Mouse (Mus musculus) midbrain, embryonic 14.5 days (tissue): ENCODE data around the gene Macrod2. TPM values are rescaled to one million over a fixed set of nuclear protein-coding genes. Genes with fewer than 3 reads are reported as not detected.

Source experiments
- ATAC-seq: fragments of 200-750 bp; cut with Nextera tagmentation; 2 replicates; pipeline ENCODE4 v1.8.0; 2017; ENCODE audit warnings: moderate number of reproducible peaks, moderate library complexity; ENCODE audit not compliant: low FRiP score, low TSS enrichment
- DNase-seq: peaks from one replicate; pipeline ENCODE4 v3.0.0-alpha.2; 2015
- H3K27ac ChIP-seq: fragments of 300-500 bp; sonication (generic); replicated peaks from 2 replicates; pipeline ENCODE4 v1.5.1; 2014; ENCODE audit warnings: mild to moderate bottlenecking, low read depth, low read length, moderate library complexity
- H3K27me3 ChIP-seq: fragments of 300-500 bp; sonication (generic); 2 replicates; pipeline ENCODE4 v1.6.1; 2014; ENCODE audit warnings: low read length, control low read depth, mixed read lengths; ENCODE audit not compliant: control insufficient read depth, insufficient read depth
- H3K36me3 ChIP-seq: fragments of 300-500 bp; sonication (generic); 2 replicates; pipeline ENCODE4 v1.6.1; 2014; ENCODE audit warnings: low read length, control low read depth; ENCODE audit not compliant: control insufficient read depth, insufficient read depth
- H3K4me1 ChIP-seq: fragments of 300-500 bp; sonication (generic); 2 replicates; pipeline ENCODE4 v1.6.1; 2014; ENCODE audit warnings: mild to moderate bottlenecking, antibody characterized with exemption, low read length, control low read depth; ENCODE audit not compliant: control insufficient read depth, insufficient read depth
- H3K4me2 ChIP-seq: fragments of 300-500 bp; sonication (generic); 2 replicates; pipeline ENCODE4 v1.6.1; 2014; ENCODE audit warnings: mild to moderate bottlenecking, low read length, moderate library complexity
- H3K4me3 ChIP-seq: fragments of 300-500 bp; sonication (generic); replicated peaks from 2 replicates; pipeline ENCODE4 v1.5.1; 2014; ENCODE audit warnings: low read depth, low read length
- H3K9ac ChIP-seq: fragments of 300-500 bp; sonication (generic); replicated peaks from 2 replicates; pipeline ENCODE4 v1.6.1; 2014; ENCODE audit warnings: mild to moderate bottlenecking, low read length, moderate library complexity
- H3K9me3 ChIP-seq: fragments of 300-500 bp; sonication (generic); 2 replicates; pipeline ENCODE4 v1.6.1; 2016; ENCODE audit warnings: low read length, control low read depth, mixed read lengths; ENCODE audit not compliant: control insufficient read depth
- WGBS: fragments of 180-500 bp; shearing (Covaris S2); extraction: QIAGEN DNeasy Blood & Tissue Kit; methylation state at CpG from one replicate; pipeline ENCODE4 v1.1.7; 2014; 5-methylcytosine and 5-hydroxymethylcytosine counted together
- polyA plus RNA-seq: library from polyadenylated mRNA; unstranded; fragments of >200 nt; fragmentation: Nextera tagmentation; extraction: Ambion mirVana; gene quantifications from 2 replicates; pipeline ENCODE4 v1.2.1, GENCODE M21; 2014

Gene Macrod2
- polyA plus RNA-seq, 1 experiment from 2014 or later: 61.4 TPM

DNA sequence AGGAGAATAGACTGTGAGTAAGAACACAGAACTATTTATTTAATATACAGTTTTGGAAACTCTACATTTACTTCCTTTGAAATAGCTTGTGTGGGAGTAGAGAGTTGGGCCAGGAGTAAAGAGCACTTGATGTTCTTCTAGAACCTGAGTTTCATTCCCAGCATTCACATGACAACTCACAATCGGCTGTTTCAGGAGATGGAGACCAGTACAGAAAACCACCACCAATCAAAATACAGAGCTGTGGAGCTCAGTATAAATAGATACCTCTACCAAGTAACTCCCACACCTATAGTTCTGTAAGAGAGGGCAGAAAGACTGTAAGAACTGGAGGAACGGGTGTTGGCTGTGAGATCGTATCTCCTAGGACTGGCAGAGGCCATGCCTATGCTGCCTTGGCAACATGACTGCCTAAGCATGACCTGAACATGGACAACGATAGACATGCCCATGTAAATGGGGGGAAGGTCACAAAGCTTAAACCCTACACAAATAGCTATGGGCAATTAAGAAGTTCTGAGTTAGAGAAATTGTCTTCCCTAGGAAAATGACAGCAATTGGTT is 379.8 kb downstream of the Macrod2 start:
- no peak for ATAC-seq
- Histone ChIP-seq H3K9me3 (no peaks in the 10 kb centered on the region), H3K4me3 (no peak overlapping the region), H3K4me1 (no peaks in the 10 kb centered on the region), H3K36me3 (no peaks in the 10 kb centered on the region), H3K27ac (no peak overlapping the region), H3K27me3 (no peaks in the 10 kb centered on the region), H3K4me2 (no peak overlapping the region), H3K9ac (no peak overlapping the region)
- no peak for DNase-seq
- 87% methylated on average over 4 of the region's 4 CpGs for WGBS

DNA sequence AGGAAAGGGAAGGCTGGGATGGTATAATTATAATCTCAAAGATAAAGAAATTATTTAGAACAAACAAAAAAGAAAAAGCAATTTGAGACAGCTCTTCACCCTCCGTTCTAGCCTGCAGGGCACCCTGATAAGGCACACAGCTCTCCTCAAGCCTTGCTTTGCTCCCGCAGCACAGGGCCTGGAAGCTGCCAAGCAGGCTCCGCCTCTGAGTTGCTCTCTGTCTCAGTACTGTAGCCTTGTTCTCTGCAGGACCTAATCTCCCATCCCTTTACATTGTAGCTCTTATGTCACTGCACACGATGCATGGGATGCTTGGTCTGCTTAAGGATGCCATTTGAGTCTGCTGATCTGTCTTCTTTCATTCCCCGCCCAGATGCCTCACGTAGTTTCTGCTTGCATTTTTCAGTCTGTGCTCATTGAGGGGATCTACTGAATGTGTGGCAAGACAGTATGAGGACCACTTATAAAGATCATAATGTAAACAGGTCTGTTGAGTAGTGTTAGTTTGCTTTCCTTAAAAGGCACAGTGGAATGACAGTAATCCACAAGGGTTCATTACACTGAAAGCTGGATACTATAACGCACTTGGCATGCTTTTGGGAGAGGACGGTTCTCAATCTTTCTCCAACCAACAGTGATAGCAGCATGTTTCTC is 380.5 kb downstream of the Macrod2 start:
- ATAC-seq (no peak), DNase-seq (no peak)
- Histone ChIP-seq H3K36me3 (no peaks in the 10 kb centered on the region), H3K4me2 (no peak overlapping the region), H3K27me3 (no peaks in the 10 kb centered on the region), H3K4me3 (no peak overlapping the region), H3K27ac (no peak overlapping the region), H3K9me3 (no peaks in the 10 kb centered on the region), H3K4me1 (no peaks in the 10 kb centered on the region), H3K9ac (no peak overlapping the region)
- 68% methylated on average over 8 of the region's 8 CpGs for WGBS

DNA sequence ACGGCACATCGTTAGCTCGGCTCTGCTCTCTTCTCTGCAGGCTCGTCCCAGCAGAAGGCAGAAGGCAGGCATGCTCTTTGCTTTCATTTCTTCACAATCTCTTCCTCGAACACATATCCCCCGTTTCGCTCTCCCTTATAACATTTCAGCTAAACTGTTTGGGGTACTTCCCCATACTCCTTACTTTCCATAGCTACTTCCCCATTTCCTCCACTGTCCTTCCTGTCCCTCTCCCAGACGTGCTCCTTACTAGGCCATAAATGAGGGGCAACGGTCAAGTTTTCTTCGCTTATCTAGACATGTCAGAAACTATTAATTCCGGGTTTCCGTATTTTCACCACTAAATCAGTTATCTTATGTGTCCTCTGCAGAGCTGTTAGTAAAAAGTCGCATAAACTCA is 383.1 kb downstream of the Macrod2 start:
- 93% methylated on average over 13 of the region's 13 CpGs for WGBS
- Histone ChIP-seq H3K4me3 (no peak overlapping the region), H3K9me3 (no peaks in the 10 kb centered on the region), H3K9ac (no peak overlapping the region), H3K36me3 (no peaks in the 10 kb centered on the region), H3K4me1 (no peaks in the 10 kb centered on the region), H3K27me3 (no peaks in the 10 kb centered on the region), H3K27ac (no peak overlapping the region), H3K4me2 (no peak overlapping the region)
- DNase-seq (no peak), ATAC-seq (no peak)

DNA sequence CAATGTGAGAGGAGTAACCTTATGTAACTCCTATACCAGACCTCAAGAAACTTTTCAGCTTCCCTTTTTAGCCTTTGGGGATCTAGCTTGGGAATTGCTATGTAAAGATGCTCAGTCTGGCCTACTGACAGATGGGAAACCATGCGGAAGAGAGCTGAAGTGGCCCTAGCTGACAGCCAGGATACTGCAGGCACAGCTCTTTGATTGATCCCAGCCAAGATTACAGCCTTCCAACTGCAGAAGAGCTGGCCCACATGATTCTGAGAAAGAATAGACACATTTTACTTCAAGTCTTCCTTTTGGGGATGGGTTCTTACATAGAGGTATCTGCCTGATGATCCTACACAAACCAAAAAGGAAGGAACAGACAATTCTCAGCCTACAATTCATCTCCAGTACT is 387.9 kb downstream of the Macrod2 start:
- Histone ChIP-seq H3K4me2 (no peak overlapping the region), H3K9me3 (no peaks in the 10 kb centered on the region), H3K4me1 (no peaks in the 10 kb centered on the region), H3K4me3 (no peak overlapping the region), H3K36me3 (no peaks in the 10 kb centered on the region), H3K9ac (no peak overlapping the region), H3K27me3 (no peaks in the 10 kb centered on the region), H3K27ac (no peak overlapping the region)
- 76% methylated on average over 1 of the region's 1 CpGs for whole genome bisulfite sequencing
- DNase-seq (no peak), ATAC-seq (no peak)

DNA sequence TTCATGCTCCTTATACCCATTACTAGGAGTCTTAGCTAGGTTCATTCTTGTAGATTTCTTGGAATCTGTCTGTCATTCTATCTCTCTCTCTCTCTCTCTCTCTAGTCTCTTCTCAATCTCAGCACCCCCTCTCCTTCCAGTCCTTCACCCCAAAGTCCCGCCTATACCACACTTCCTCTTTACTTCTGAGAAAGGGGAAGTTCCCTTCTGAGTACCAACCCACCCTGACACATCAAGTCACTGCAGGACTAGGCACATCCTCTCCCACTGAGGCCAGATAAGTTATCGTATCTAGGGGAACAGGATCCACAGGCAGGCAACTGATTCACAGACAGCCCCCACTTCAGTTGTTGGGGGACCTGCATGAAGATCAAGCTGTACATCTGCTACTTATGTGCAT is 389.5 kb downstream of the Macrod2 start:
- Histone ChIP-seq H3K9me3 (no peaks in the 10 kb centered on the region), H3K27me3 (no peaks in the 10 kb centered on the region), H3K4me1 (no peaks in the 10 kb centered on the region), H3K4me3 (no peak overlapping the region), H3K36me3 (no peaks in the 10 kb centered on the region), H3K27ac (no peak overlapping the region), H3K9ac (no peak overlapping the region), H3K4me2 (no peak overlapping the region)
- WGBS: 92% methylated on average over 2 of the region's 2 CpGs
- no peak for ATAC-seq
- no peak for DNase-seq

DNA sequence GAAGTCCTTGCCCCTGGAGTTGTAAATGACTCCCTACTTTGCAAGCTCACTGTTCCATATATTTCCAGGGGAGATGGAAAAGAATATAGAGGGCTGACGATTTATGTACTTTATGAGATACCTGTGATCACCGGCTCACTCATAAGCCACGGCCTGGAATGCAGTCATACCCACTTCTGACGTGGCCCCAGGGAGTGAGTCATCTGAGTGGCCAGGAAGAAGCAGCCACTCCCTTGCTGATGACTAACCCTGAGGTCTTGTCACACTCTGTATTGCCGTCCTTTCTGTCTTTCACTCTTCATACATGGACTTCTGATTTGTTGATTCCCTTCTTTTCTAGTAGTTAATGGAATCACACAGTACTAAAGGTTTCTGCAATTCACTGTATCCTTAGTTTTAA is 395.3 kb downstream of the Macrod2 start:
- no peak overlapping the region for H3K27ac ChIP-seq
- no peak for ATAC-seq
- H3K4me2 ChIP-seq: no peak overlapping the region
- H3K36me3 ChIP-seq: no peaks in the 10 kb centered on the region
- WGBS: 81% methylated on average over 5 of the region's 5 CpGs
- H3K4me3 ChIP-seq: no peak overlapping the region
- H3K9me3 ChIP-seq: no peaks in the 10 kb centered on the region
- no peaks in the 10 kb centered on the region for H3K4me1 ChIP-seq
- no peak for DNase-seq
- no peak overlapping the region for H3K9ac ChIP-seq
- no peaks in the 10 kb centered on the region for H3K27me3 ChIP-seq

DNA sequence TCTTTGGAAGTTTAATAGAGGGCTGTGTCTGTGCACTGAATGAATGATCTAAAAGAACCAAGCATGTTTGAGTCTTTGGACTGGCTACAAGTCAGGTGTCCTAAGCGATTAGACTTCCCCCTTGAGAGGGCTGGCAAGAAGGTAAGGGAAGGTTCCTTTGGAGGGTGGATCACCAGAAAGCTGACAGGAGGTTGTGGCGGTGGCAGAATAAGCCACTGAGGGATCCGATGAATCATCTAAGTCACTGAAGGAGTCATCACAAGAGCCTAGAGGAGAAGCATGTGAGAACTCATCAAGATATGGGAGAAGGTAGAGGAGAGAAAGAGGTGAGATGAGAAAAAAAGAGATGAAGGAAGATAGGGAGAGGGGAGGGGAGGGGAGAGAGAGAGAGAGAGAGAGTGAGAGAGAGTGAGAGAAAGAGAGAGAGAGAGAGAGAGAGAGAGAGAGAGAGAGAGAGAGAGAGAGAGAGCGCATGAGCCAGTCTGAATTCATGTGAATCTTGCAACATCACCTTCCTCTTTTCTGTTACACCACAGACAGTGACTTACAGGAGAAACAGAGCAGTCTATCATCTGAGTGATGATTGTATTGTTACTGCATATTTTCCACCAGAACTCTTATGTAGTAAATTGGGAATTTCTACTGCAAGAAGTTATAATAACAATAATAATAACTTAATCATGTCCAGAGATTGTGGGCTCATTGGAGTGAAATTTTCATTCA is 398.9 kb downstream of the Macrod2 start:
- Histone ChIP-seq H3K9ac (no peak overlapping the region), H3K4me1 (no peaks in the 10 kb centered on the region), H3K9me3 (no peaks in the 10 kb centered on the region), H3K4me2 (no peak overlapping the region), H3K27ac (no peak overlapping the region), H3K4me3 (no peak overlapping the region), H3K36me3 (no peaks in the 10 kb centered on the region), H3K27me3 (no peaks in the 10 kb centered on the region)
- DNase-seq: no peak
- no peak for ATAC-seq
- 93% methylated on average over 4 of the region's 4 CpGs for WGBS

DNA sequence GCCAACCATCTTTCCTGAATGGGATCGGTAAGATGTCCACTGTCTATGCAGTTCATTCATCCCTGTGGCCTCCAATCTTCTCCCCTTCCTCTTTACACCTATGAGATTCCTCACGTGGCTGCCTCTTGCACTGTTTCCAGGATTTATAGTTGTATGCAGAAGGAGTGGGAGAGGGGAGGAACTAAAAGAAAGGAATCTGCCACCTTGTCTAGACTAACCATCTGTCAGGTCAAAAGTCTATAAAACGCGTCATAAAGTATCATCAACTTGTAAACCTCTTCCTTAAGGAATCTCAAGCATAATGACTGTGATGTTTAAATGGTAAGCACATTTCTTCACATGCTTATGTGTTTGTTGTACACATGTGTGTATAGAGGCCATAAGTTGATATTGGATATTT is 416.6 kb downstream of the Macrod2 start:
- no peak for DNase-seq
- WGBS: 96% methylated on average over 4 of the region's 4 CpGs
- Histone ChIP-seq H3K9me3 (no peaks in the 10 kb centered on the region), H3K4me3 (no peak overlapping the region), H3K9ac (no peak overlapping the region), H3K4me2 (no peak overlapping the region), H3K27me3 (no peaks in the 10 kb centered on the region), H3K4me1 (no peaks in the 10 kb centered on the region), H3K36me3 (no peaks in the 10 kb centered on the region), H3K27ac (no peak overlapping the region)
- ATAC-seq: no peak
